Mouse (Mus musculus) thymus, postnatal 14 days (tissue): ENCODE results near the gene Nav1.

Source experiments
- DNase-seq: peaks from one replicate; pipeline ENCODE4 v3.0.0; 2021

The Nav1 gene

GRCm38 (mm10) chr1:135615715-135616641 lies 8.9 kb upstream of the Nav1 start:
- peak; percentile 56 for DNase-seq

GRCm38 (mm10) chr1:135609621-135610020 lies 2.5 kb upstream of the Nav1 start:
- DNase-seq = no peak

- no peak for DNase-seq
Observed at GRCm38 (mm10) chr1:135606355-135607015, 610 bp downstream of the Nav1 start.

- DNase-seq = no peak
Observed at GRCm38 (mm10) chr1:135605530-135605929, 1.6 kb downstream of the Nav1 start.

- DNase-seq = no peak
Observed at GRCm38 (mm10) chr1:135604361-135605052, 2.6 kb downstream of the Nav1 start.

- no peak for DNase-seq
Observed at GRCm38 (mm10) chr1:135603121-135603870, 3.8 kb downstream of the Nav1 start.

GRCm38 (mm10) chr1:135600023-135601005 lies 6.8 kb downstream of the Nav1 start:
- no peak for DNase-seq

GRCm38 (mm10) chr1:135598251-135598879 lies 8.7 kb downstream of the Nav1 start:
- no peak for DNase-seq

GRCm38 (mm10) chr1:135594279-135594903 lies 12.7 kb downstream of the Nav1 start:
- DNase-seq = no peak

- no peak for DNase-seq
Observed at GRCm38 (mm10) chr1:135593560-135594278, 13.4 kb downstream of the Nav1 start.

GRCm38 (mm10) chr1:135590776-135591175 lies 16.3 kb downstream of the Nav1 start:
- no peak for DNase-seq

- no peak for DNase-seq
Observed at GRCm38 (mm10) chr1:135588973-135589372, 18.1 kb downstream of the Nav1 start.

GRCm38 (mm10) chr1:135586903-135587302 lies 20.2 kb downstream of the Nav1 start:
- DNase-seq = no peak

GRCm38 (mm10) chr1:135585573-135585972 lies 21.5 kb downstream of the Nav1 start:
- peak; percentile 42 for DNase-seq

- DNase-seq = peak; percentile 26
Observed at GRCm38 (mm10) chr1:135584587-135585541, 22.2 kb downstream of the Nav1 start.

- DNase-seq = no peak
Observed at GRCm38 (mm10) chr1:135583678-135584515, 23.2 kb downstream of the Nav1 start.

- peak; percentile 7 for DNase-seq
Observed at GRCm38 (mm10) chr1:135583081-135583677, 23.9 kb downstream of the Nav1 start.
